Mouse (Mus musculus): ENCODE results near the gene Atcay. TPM values are rescaled to one million over a fixed set of nuclear protein-coding genes. Genes with fewer than 3 reads are reported as not detected.

Gene Atcay
- 95.3 and 96.7 TPM in 2 replicates for polyA plus RNA-seq (2015; fragmentation: Nextera tagmentation; extraction: Ambion mirVana)

GRCm38 (mm10) chr10:81230438-81231332 lies at the start of gene Atcay:
TSS of gene Atcay (minus strand) at chr10:81230833.
- H3K36me3 ChIP-seq (replicated peaks) = no peaks in the 10 kb centered on the region
- H3K4me1 ChIP-seq = peaks cover 57% of the 10 kb centered on the region
- H3K4me3 ChIP-seq = peak within 1 kb of the TSS; percentile 93
- no peaks in the 10 kb centered on the region for H3K9me3 ChIP-seq
- peak within 1 kb of the TSS; percentile 100 for H3K9ac ChIP-seq
- peak within 1 kb of the TSS; percentile 75 for H3K4me2 ChIP-seq
- H3K27ac ChIP-seq = peak within 1 kb of the TSS; percentile 96
- peak; percentile 90 for ATAC-seq (replicated peaks)
- H3K27me3 ChIP-seq (replicated peaks) = no peaks in the 10 kb centered on the region
- WGBS = 3% methylated on average over 27 of the region's 27 CpGs

- H3K27ac ChIP-seq = no peak overlapping the region
- no peak overlapping the region for H3K4me3 ChIP-seq
- no peak overlapping the region for H3K4me2 ChIP-seq
- H3K27me3 ChIP-seq (replicated peaks) = peaks cover 9% of the 10 kb centered on the region
- no peaks in the 10 kb centered on the region for H3K36me3 ChIP-seq (replicated peaks)
- WGBS = 43% methylated on average over 10 of the region's 10 CpGs
- H3K4me1 ChIP-seq = 0 out of 2 replicates have a peak, but pooled peaks cover under 1% of the 10 kb centered on the region
- no peaks in the 10 kb centered on the region for H3K9me3 ChIP-seq
- no peak for ATAC-seq (replicated peaks)
- H3K9ac ChIP-seq = no peak overlapping the region
Observed at GRCm38 (mm10) chr10:81279496-81279895, 48.9 kb upstream of the Atcay start.

DNA sequence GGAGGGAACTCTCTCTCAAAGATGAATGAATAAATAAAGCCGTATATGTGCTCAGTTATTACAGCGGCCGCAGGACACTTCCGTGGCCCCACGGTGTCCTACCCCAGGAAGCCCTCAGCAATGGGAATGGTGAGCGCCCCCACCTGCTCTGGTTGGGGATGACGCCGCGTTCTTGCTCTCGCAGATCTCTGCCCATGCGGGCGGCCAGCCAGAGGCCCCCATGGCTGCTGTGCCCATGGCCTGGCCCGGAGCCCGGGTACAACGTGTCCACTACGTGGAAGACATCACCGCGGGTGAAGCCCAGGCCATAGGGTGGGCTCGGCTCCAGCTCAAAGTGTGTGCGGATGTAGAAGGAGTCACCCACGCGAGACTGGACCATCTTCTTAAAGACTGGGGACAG lies 47.0 kb upstream of the Atcay start:
- Histone ChIP-seq H3K27me3 (replicated peaks) (no peaks in the 10 kb centered on the region), H3K36me3 (replicated peaks) (0 out of 2 replicates have a peak, but pooled peaks cover 3% of the 10 kb centered on the region), H3K4me3 (no peak overlapping the region), H3K4me2 (no peak overlapping the region), H3K27ac (no peak overlapping the region), H3K9me3 (no peaks in the 10 kb centered on the region), H3K4me1 (no peaks in the 10 kb centered on the region), H3K9ac (no peak overlapping the region)
- WGBS = 79% methylated on average over 22 of the region's 22 CpGs
- no peak for ATAC-seq (replicated peaks)

DNA sequence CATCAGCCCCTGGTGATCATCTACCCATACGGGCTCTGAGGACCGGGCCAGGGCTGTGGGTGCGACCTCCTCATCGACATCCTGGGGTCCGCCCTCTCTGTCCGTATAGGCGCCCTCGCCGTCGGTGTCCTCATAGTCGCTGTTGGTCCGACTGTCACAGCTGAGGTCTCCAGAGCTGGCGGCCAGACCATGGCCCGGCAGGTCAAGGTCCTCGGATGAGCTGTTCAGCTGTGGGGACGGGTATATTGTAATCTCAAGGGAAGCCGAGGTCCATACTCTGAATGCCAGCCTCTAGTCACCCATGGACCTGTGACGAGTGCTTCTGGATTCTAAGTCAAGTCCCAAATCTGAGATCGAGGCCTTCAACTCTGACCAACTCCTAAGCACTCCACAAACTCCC lies 43.2 kb upstream of the Atcay start:
- 95% methylated on average over 19 of the region's 19 CpGs for WGBS

DNA sequence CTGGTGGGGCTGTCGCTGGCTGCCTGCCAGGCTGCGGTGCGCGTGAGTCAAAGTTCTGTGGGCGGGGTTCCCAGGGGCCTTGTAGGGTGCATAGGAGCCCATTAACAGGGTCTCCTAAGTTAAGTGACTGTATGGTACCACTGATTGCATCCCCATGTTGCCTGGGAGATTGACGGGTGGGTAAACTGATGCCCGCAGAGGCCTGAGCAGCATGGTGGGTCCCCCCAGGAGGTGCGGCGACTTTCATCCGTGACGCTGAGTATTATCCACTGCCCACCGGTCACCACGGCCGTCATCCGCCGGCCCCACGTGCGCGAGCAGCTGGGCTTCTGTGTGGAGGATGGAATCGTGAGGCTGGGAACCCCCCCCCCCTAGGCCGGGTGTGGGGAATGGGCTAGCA lies 41.7 kb upstream of the Atcay start:
- H3K9me3 ChIP-seq = no peaks in the 10 kb centered on the region
- H3K4me2 ChIP-seq = no peak overlapping the region
- WGBS = 96% methylated on average over 21 of the region's 21 CpGs
- no peak overlapping the region for H3K9ac ChIP-seq
- H3K27me3 ChIP-seq (replicated peaks) = no peaks in the 10 kb centered on the region
- peaks cover 14% of the 10 kb centered on the region; the same call in 1 of the 2 replicates for H3K36me3 ChIP-seq (replicated peaks)
- H3K27ac ChIP-seq = no peak overlapping the region
- H3K4me1 ChIP-seq = peaks cover 12% of the 10 kb centered on the region
- ATAC-seq (replicated peaks) = no peak
- H3K4me3 ChIP-seq = no peak overlapping the region

More for the DNA sequence above, 43.2 kb upstream of the Atcay start:
- Histone ChIP-seq H3K9ac (no peak overlapping the region), H3K36me3 (replicated peaks) (peaks cover 14% of the 10 kb centered on the region; the same call in 1 of the 2 replicates), H3K27ac (no peak overlapping the region), H3K4me2 (no peak overlapping the region), H3K4me3 (no peak overlapping the region), H3K27me3 (replicated peaks) (no peaks in the 10 kb centered on the region), H3K4me1 (peaks cover 4% of the 10 kb centered on the region), H3K9me3 (no peaks in the 10 kb centered on the region)
- no peak for ATAC-seq (replicated peaks)

GRCm38 (mm10) chr10:81268643-81269412 lies 38.2 kb upstream of the Atcay start:
- no peak for ATAC-seq (replicated peaks)

GRCm38 (mm10) chr10:81268056-81268455 lies 37.4 kb upstream of the Atcay start:
- no peaks in the 10 kb centered on the region for H3K27me3 ChIP-seq (replicated peaks)
- H3K9ac ChIP-seq = peak overlapping the region; percentile 88
- no peaks in the 10 kb centered on the region for H3K9me3 ChIP-seq
- ATAC-seq (replicated peaks) = peak; percentile 53
- peaks cover 24% of the 10 kb centered on the region for H3K4me1 ChIP-seq
- peak overlapping the region; percentile 79 for H3K4me2 ChIP-seq
- peak overlapping the region; percentile 39; the same call in 1 of the 2 replicates for H3K27ac ChIP-seq
- peak overlapping the region; percentile 70 for H3K4me3 ChIP-seq
- H3K36me3 ChIP-seq (replicated peaks) = peaks cover 14% of the 10 kb centered on the region; the same call in 1 of the 2 replicates
- 3% methylated on average over 23 of the region's 23 CpGs for WGBS

More at GRCm38 (mm10) chr10:81268643-81269412, 38.2 kb upstream of the Atcay start:
- Histone ChIP-seq H3K4me2 (peak overlapping the region; percentile 79), H3K9ac (peak overlapping the region; percentile 88), H3K4me3 (peak overlapping the region; percentile 70), H3K27me3 (replicated peaks) (no peaks in the 10 kb centered on the region), H3K4me1 (peaks cover 24% of the 10 kb centered on the region), H3K9me3 (no peaks in the 10 kb centered on the region), H3K27ac (no peak overlapping the region), H3K36me3 (replicated peaks) (peaks cover 14% of the 10 kb centered on the region; the same call in 1 of the 2 replicates)
- WGBS = 80% methylated on average over 16 of the region's 16 CpGs

GRCm38 (mm10) chr10:81266211-81267105 lies 35.8 kb upstream of the Atcay start, which contains the start of the genes Mrpl54 and Apba3:
TSS of gene Mrpl54 (minus strand) at chr10:81266934.
TSS of gene Apba3 (plus strand) at chr10:81266960.
- Histone ChIP-seq H3K27me3 (replicated peaks) (no peaks in the 10 kb centered on the region), H3K4me3 (peak within 1 kb of the TSS; percentile 74), H3K4me1 (peaks cover 24% of the 10 kb centered on the region), H3K9me3 (no peaks in the 10 kb centered on the region), H3K4me2 (peak within 1 kb of the TSS; percentile 79), H3K36me3 (replicated peaks) (peaks cover 2% of the 10 kb centered on the region; the same call in 1 of the 2 replicates), H3K9ac (peak within 1 kb of the TSS; percentile 71), H3K27ac (peak within 1 kb of the TSS; percentile 90)
- ATAC-seq (replicated peaks) = peak; percentile 90
- WGBS = 1% methylated on average over 48 of the region's 48 CpGs

- ATAC-seq (replicated peaks) = no peak
- Histone ChIP-seq H3K9me3 (no peaks in the 10 kb centered on the region), H3K27ac (no peak overlapping the region), H3K27me3 (replicated peaks) (no peaks in the 10 kb centered on the region), H3K9ac (no peak overlapping the region), H3K4me2 (peak overlapping the region; percentile 56), H3K4me1 (peaks cover 24% of the 10 kb centered on the region), H3K36me3 (replicated peaks) (no peaks in the 10 kb centered on the region; the same call in 1 of the 2 replicates), H3K4me3 (peak overlapping the region; percentile 74; the same call in 1 of the 2 replicates)
- WGBS = 95% methylated on average over 8 of the region's 8 CpGs
Observed at GRCm38 (mm10) chr10:81265540-81265939, 34.9 kb upstream of the Atcay start.

- no peak overlapping the region for H3K9ac ChIP-seq
- ATAC-seq (replicated peaks) = no peak
- no peak overlapping the region for H3K27ac ChIP-seq
- H3K36me3 ChIP-seq (replicated peaks) = no peaks in the 10 kb centered on the region; the same call in 1 of the 2 replicates
- no peak overlapping the region for H3K4me3 ChIP-seq
- H3K9me3 ChIP-seq = no peaks in the 10 kb centered on the region
- no peak overlapping the region for H3K4me2 ChIP-seq
- 93% methylated on average over 4 of the region's 4 CpGs for WGBS
- peaks cover 32% of the 10 kb centered on the region for H3K4me1 ChIP-seq
- H3K27me3 ChIP-seq (replicated peaks) = peaks cover 31% of the 10 kb centered on the region
Observed at GRCm38 (mm10) chr10:81261025-81261424, 30.4 kb upstream of the Atcay start.

- Histone ChIP-seq H3K27me3 (replicated peaks) (peaks cover 31% of the 10 kb centered on the region), H3K27ac (no peak overlapping the region)
- ATAC-seq (replicated peaks) = no peak
Observed at GRCm38 (mm10) chr10:81259225-81259884, 28.7 kb upstream of the Atcay start.

More at GRCm38 (mm10) chr10:81259225-81259884, 28.7 kb upstream of the Atcay start:
- WGBS = 43% methylated on average over 21 of the region's 21 CpGs
- peaks cover 24% of the 10 kb centered on the region for H3K4me1 ChIP-seq
- no peak overlapping the region for H3K4me3 ChIP-seq
- H3K9ac ChIP-seq = no peak overlapping the region
- H3K9me3 ChIP-seq = no peaks in the 10 kb centered on the region
- no peaks in the 10 kb centered on the region; the same call in 1 of the 2 replicates for H3K36me3 ChIP-seq (replicated peaks)
- no peak overlapping the region for H3K4me2 ChIP-seq
